Mouse (Mus musculus): Measurements from ENCODE around the gene Trmt61a.

Trmt61a gene

GRCm38 (mm10) chr12:111672581-111672980, 5.3 kb upstream of the Trmt61a start:
- no peak for DNase-seq (ENCODE audit: low read depth, low spot score)

GRCm38 (mm10) chr12:111674850-111675486, 2.9 kb upstream of the Trmt61a start:
- no peak for DNase-seq (ENCODE audit: low read depth, low spot score)

GRCm38 (mm10) chr12:111675797-111676580, 1.9 kb upstream of the Trmt61a start:
- no peak for DNase-seq (ENCODE audit: low read depth, low spot score)

- no peak for DNase-seq (ENCODE audit: low read depth, low spot score)
Measured at GRCm38 (mm10) chr12:111677421-111677820, 484 bp upstream of the Trmt61a start.

- no peak for DNase-seq (ENCODE audit: low read depth, low spot score)
Measured at GRCm38 (mm10) chr12:111678670-111678933, 697 bp downstream of the Trmt61a start.

GRCm38 (mm10) chr12:111678997-111679396, 1.1 kb downstream of the Trmt61a start:
- DNase-seq (ENCODE audit: low read depth, low spot score), result no peak

- DNase-seq (ENCODE audit: low read depth, low spot score), result no peak
Measured at GRCm38 (mm10) chr12:111680661-111681060, 2.8 kb downstream of the Trmt61a start.

- DNase-seq (ENCODE audit: low read depth, low spot score), result no peak
Measured at GRCm38 (mm10) chr12:111681305-111681704, 3.4 kb downstream of the Trmt61a start.

GRCm38 (mm10) chr12:111682003-111682402, 4.1 kb downstream of the Trmt61a start:
- DNase-seq (ENCODE audit: low read depth, low spot score), result no peak

GRCm38 (mm10) chr12:111682806-111683205, 4.9 kb downstream of the Trmt61a start:
- DNase-seq (ENCODE audit: low read depth, low spot score), result no peak

- DNase-seq (ENCODE audit: low read depth, low spot score), result no peak
Measured at GRCm38 (mm10) chr12:111686390-111686789, 8.5 kb downstream of the Trmt61a start.

GRCm38 (mm10) chr12:111687350-111688068, 9.6 kb downstream of the Trmt61a start:
- no peak for DNase-seq (ENCODE audit: low read depth, low spot score)

GRCm38 (mm10) chr12:111688069-111688428, 10.1 kb downstream of the Trmt61a start:
- no peak for DNase-seq (ENCODE audit: low read depth, low spot score)

- no peak for DNase-seq (ENCODE audit: low read depth, low spot score)
Measured at GRCm38 (mm10) chr12:111689426-111689825, 11.5 kb downstream of the Trmt61a start.

GRCm38 (mm10) chr12:111691346-111691872, 13.5 kb downstream of the Trmt61a start:
- DNase-seq (ENCODE audit: low read depth, low spot score), result no peak

GRCm38 (mm10) chr12:111692899-111693298, 15.0 kb downstream of the Trmt61a start:
- no peak for DNase-seq (ENCODE audit: low read depth, low spot score)

- DNase-seq (ENCODE audit: low read depth, low spot score), result no peak
Measured at GRCm38 (mm10) chr12:111693341-111694270, 15.7 kb downstream of the Trmt61a start.

GRCm38 (mm10) chr12:111694271-111694781, 16.4 kb downstream of the Trmt61a start:
- DNase-seq (ENCODE audit: low read depth, low spot score), result no peak

- DNase-seq (ENCODE audit: low read depth, low spot score), result no peak
Measured at GRCm38 (mm10) chr12:111694880-111695804, 17.2 kb downstream of the Trmt61a start.

- DNase-seq (ENCODE audit: low read depth, low spot score), result no peak
Measured at GRCm38 (mm10) chr12:111696239-111696638, 18.3 kb downstream of the Trmt61a start.

Data from WW6 (cell line).